Comparison of ENCODE assay signal across 15 mouse cellular contexts in the genomic region with DNA sequence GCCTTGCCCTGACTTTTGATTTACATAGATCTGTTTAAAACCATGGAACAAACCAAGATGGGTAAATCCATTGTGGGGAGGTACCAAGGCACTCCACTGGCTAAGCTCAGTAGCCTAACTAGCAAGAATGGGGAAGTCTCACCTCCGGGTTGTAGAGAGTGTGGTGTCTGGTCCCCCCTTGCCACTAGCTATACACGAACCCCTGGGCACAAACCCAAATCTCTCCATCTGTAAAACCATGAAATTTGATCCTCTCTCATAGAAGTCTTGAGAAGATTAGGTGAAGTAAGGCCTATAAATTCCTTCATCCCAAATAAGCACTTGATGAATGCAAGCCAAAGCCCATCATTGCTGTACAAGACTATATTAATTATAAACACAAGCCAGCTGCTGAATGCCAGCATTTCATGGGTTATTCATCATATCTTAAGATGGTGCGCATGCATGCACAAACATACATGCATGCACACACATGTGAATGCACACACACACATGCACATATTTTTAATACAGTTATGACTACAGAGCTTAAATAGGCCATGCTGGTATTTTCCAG.
"Had no signal": no experiment of that assay in that cellular context is flagged by ENCODE, and none has a peak within 500 bp of the region (broad histone marks: within the 10 kb centered on the region; RNA-seq: fewer than 3 reads in every experiment).

No protein-coding gene starts in this region.

- H3K9ac ChIP-seq: intestine, embryonic 15.5 days; kidney, embryonic 15.5 days; liver, embryonic 13.5 days had no signal

- H3K4me1 ChIP-seq: intestine, embryonic 15.5 days; liver, embryonic 13.5 days; megakaryocyte, embryonic 14.5 days had no signal

- H3K4me3 ChIP-seq: intestine, embryonic 15.5 days; kidney, embryonic 15.5 days; left cerebral cortex, adult 2 months; liver, embryonic 13.5 days; megakaryocyte, embryonic 14.5 days had no signal

- H3K27me3 ChIP-seq: intestine, embryonic 15.5 days; kidney, embryonic 15.5 days; liver, embryonic 13.5 days had no signal

- H3K36me3 ChIP-seq: intestine, embryonic 15.5 days; kidney, embryonic 15.5 days; liver, embryonic 13.5 days had no signal

- H3K4me2 ChIP-seq: intestine, embryonic 15.5 days; kidney, embryonic 15.5 days; liver, embryonic 13.5 days; midbrain, embryonic 11.5 days had no signal

- ATAC-seq: intestine, embryonic 15.5 days had no signal

- H3K27ac ChIP-seq: intestine, embryonic 15.5 days; kidney, embryonic 15.5 days; left cerebral cortex, adult 2 months; liver, embryonic 13.5 days had no signal

- DNase-seq: kidney, adult 11 months; kidney, adult 8-10 months; kidney, postnatal 25 days; layer of hippocampus, postnatal 36 days; liver, embryonic 13.5 days; lung, adult 2 months; lung, postnatal 10 days; lung, postnatal 36 days; midbrain, embryonic 14.5 days; thymus, postnatal 25 days had no signal

- H3K9me3 ChIP-seq: intestine, embryonic 15.5 days; kidney, embryonic 15.5 days; liver, embryonic 13.5 days; megakaryocyte, embryonic 14.5 days had no signal
